Mouse (Mus musculus) cerebellum, adult 2 months (tissue): Measurements from ENCODE around the gene Rgs12. TPM values are rescaled to one million over a fixed set of nuclear protein-coding genes. Genes with fewer than 3 reads are reported as not detected.

Experiments used
- DNase-seq, 2 experiments: peaks; one replicate each; pipeline ENCODE4 v3.0.0; 2021
- H3K27ac ChIP-seq: fragments of 200-500 bp; 2 replicates; pipeline ENCODE4 v1.5.1; 2012; ENCODE audit warnings: low read length, control low read depth, inconsistent platforms; ENCODE audit not compliant: insufficient read depth
- H3K27me3 ChIP-seq: fragments of 200-500 bp; 2 replicates; pipeline ENCODE4 v1.6.1; 2012; ENCODE audit warnings: inconsistent platforms, mild to moderate bottlenecking, low read length, moderate library complexity; ENCODE audit not compliant: control insufficient read depth, insufficient read depth
- H3K4me1 ChIP-seq: fragments of 200-500 bp; 2 replicates; pipeline ENCODE4 v1.6.1; 2011; ENCODE audit warnings: low read length; ENCODE audit not compliant: control insufficient read depth, insufficient read depth
- H3K4me3 ChIP-seq: fragments of 200-500 bp; replicated peaks from 2 replicates; pipeline ENCODE3; 2011; ENCODE audit warnings: mild to moderate bottlenecking, low read depth, low read length, control low read depth; ENCODE audit not compliant: insufficient read depth
- CTCF ChIP-seq: fragments of 200-500 bp; IDR thresholded peaks from 2 replicates; pipeline ENCODE4 v1.5.1; 2011; ENCODE audit warnings: low read depth, mild to moderate bottlenecking, control low read depth, low read length, moderate library complexity, borderline replicate concordance; ENCODE audit not compliant: insufficient read depth
- POLR2A ChIP-seq: fragments of 200-500 bp; IDR thresholded peaks from 2 replicates; pipeline ENCODE4 v1.6.1; 2011; ENCODE audit warnings: low read length, control low read depth, borderline replicate concordance; ENCODE audit not compliant: insufficient read depth
- WGBS: fragments of 180-500 bp; shearing (Covaris S2); methylation state at CpG from one replicate; pipeline ENCODE4 v1.1.7; 2018; 5-methylcytosine and 5-hydroxymethylcytosine counted together
- polyA plus RNA-seq: library from polyadenylated mRNA; depleted of rRNA; stranded (reverse); fragments of >200 nt; gene quantifications from 2 replicates; pipeline ENCODE4 v1.2.3, GENCODE M21; 2012

Gene Rgs12
- polyA plus RNA-seq, 1 experiment = 13.0 TPM

GRCm38 (mm10) chr5:34923920-34924319, 25.3 kb upstream of the Rgs12 start:
- Histone ChIP-seq H3K4me3 (no peak overlapping the region), H3K27me3 (no peaks in the 10 kb centered on the region), H3K4me1 (no peaks in the 10 kb centered on the region), H3K27ac (no peak overlapping the region)
- 84% methylated on average over 4 of the region's 4 CpGs for WGBS
- TF ChIP-seq CTCF (no peak), POLR2A (no peak)
- no peak for DNase-seq

DNA sequence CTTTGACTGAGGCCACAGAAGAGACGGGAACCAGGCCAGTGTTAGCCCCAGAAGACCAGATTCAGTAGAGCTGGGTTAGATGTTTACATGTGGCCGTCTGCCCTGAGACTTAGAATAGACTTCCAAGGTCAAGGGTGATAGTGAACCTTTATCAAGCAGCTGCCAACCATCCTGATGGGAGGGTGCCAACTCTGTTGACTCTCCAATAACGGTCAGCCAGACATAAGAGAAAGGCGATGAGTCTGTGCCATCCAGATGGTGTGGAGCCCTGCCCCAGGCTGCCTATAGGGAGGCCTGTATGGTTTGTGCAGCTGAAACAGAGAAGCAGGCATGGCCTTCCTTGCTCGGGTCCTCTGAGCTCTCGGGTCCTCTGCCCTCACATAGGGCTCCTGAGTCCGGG, 24.7 kb upstream of the Rgs12 start:
- DNase-seq = no peak
- TF ChIP-seq POLR2A = no peak
- no peak for TF ChIP-seq CTCF
- 37% methylated on average over 7 of the region's 7 CpGs for WGBS
- Histone ChIP-seq H3K4me1 (no peaks in the 10 kb centered on the region), H3K27ac (no peak overlapping the region), H3K4me3 (no peak overlapping the region), H3K27me3 (no peaks in the 10 kb centered on the region)

DNA sequence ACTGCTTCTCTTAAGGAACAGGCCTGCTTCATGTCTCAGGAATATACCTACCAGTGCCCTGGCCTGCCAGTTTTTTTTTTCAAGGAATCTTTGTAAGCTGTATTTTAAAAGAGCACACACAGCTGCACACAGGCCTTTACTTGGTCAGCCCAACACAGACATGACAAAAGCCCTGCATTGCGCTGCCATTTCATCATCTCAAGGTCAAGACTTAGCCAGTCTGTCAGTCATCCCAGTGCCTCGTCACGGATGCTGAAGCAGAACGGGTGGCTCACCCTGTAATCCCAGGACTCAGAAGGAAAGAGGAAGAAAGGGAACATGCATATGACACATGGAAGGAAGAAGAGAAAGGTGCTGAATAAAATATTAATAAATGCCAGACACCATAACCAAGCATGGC, 21.6 kb upstream of the Rgs12 start:
- TF ChIP-seq CTCF (no peak), POLR2A (no peak)
- no peak for DNase-seq
- Histone ChIP-seq H3K4me3 (no peak overlapping the region), H3K27ac (no peak overlapping the region), H3K4me1 (no peaks in the 10 kb centered on the region), H3K27me3 (no peaks in the 10 kb centered on the region)
- 91% methylated on average over 4 of the region's 4 CpGs for WGBS

- Histone ChIP-seq H3K4me3 (no peak overlapping the region), H3K4me1 (no peaks in the 10 kb centered on the region), H3K27me3 (no peaks in the 10 kb centered on the region), H3K27ac (no peak overlapping the region)
- WGBS = 59% methylated on average over 9 of the region's 9 CpGs
- no peak for DNase-seq
- TF ChIP-seq POLR2A (no peak), CTCF (no peak)
These were observed 18.9 kb upstream of the Rgs12 start for GRCm38 (mm10) chr5:34930151-34930975.

DNA sequence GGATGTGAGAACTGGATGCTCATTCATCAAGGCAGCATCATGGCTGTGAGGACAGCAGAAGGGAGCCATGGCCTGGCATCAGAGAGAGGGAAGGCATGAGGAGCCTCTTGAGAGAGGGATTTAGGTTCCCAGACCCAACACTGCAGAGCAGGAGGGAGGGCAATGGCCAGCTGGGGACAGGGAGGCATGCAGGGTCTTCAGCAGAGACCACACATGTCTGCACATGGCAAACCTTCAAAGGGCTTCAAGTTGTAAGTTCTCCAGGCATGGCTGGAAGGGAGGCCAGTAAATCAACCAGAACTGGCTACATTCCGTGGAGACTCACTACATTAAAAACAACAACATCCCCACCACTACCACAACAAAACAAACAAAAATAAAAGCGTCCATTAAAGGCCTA, 18.2 kb upstream of the Rgs12 start:
- no peaks in the 10 kb centered on the region for H3K4me1 ChIP-seq
- TF ChIP-seq POLR2A = no peak
- no peak for TF ChIP-seq CTCF
- no peak overlapping the region for H3K27ac ChIP-seq
- DNase-seq = no peak
- no peaks in the 10 kb centered on the region for H3K27me3 ChIP-seq
- H3K4me3 ChIP-seq = no peak overlapping the region
- WGBS = 64% methylated on average over 2 of the region's 2 CpGs

- no peak overlapping the region for H3K4me3 ChIP-seq
- TF ChIP-seq POLR2A (no peak), CTCF (no peak)
- no peak for DNase-seq
- no peaks in the 10 kb centered on the region for H3K4me1 ChIP-seq
- H3K27ac ChIP-seq = no peak overlapping the region
- H3K27me3 ChIP-seq = no peaks in the 10 kb centered on the region
- 45% methylated on average over 11 of the region's 11 CpGs for WGBS
These were observed 17.5 kb upstream of the Rgs12 start for GRCm38 (mm10) chr5:34931516-34932457.

DNA sequence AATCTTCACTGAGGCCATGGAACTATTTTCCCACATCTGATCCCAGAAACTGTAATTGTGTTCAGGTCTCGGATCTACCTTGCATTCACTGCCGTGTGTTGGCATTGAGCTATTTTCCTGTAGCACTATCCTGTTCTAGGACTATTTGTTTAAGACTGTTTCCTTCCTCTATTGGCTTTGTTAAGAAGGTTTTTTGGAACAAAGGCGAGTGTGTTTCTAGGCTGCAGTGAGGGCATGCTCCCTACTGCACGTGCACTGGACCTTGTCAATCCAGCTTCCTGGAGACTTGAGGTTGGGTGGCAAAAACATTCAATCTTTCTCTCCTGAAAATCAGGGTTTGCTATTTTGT, 16.8 kb upstream of the Rgs12 start:
- Histone ChIP-seq H3K27ac (no peak overlapping the region), H3K27me3 (no peaks in the 10 kb centered on the region), H3K4me3 (no peak overlapping the region), H3K4me1 (no peaks in the 10 kb centered on the region)
- TF ChIP-seq POLR2A (no peak), CTCF (no peak)
- 60% methylated on average over 4 of the region's 4 CpGs for WGBS
- no peak for DNase-seq
